Mouse (Mus musculus): ENCODE data around the gene Rcn3.
"Not testable (repeated sequence)": the region's sequence is repeated elsewhere in the genome, so short reads cannot be mapped to it uniquely, and the experiment has no call there.

Gene Rcn3

GRCm38 (mm10) chr7:45092048-45092447 lies at the start of gene Rcn3:
Gene Rcn3, minus strand, starts transcription at chr7:45092221.
- no peak for DNase-seq (ENCODE audit: extremely low read depth, insufficient read length, low spot score)

GRCm38 (mm10) chr7:45141319-45141718 lies 49.3 kb upstream of the Rcn3 start:
- DNase-seq (ENCODE audit: extremely low read depth, insufficient read length, low spot score): no peak

DNA sequence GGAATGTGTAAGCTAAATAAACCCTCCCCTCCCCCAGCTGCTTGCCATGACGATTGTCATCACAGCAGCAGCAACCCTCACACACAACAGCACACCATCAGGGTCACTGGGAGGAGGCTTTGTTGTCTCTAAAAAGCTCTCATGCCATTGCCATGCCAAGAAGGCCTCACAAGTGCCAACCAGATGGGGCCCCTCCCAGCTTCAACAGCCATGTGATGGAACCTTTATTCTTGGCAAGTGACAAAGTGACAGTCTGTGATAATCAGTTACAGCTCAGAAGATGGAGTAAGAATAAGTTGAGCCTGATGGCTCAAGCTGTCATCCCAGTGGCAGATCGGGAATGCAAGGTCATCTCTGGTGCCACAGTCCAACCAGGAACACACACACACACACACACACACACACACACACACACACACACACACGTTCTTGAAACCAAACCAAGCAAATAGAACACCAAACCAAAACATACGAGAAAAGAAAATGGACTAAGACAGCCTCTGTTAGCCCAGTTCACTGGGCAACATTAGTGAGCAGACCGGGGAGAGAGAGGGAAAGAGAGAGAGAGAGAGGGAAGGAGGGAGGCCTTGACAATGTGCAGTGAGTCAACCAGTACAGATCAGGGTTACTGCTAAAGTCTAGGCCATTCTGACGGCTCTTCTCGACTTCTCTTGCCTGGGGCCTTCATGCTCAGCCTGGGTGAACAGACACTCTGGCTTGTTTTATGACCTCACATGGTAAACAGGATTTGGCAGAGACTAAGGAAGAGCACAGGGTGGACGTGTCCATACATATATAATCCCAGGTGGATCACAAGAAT lies 48.1 kb upstream of the Rcn3 start:
- DNase-seq (ENCODE audit: extremely low read depth, insufficient read length, low spot score): no peak

DNA sequence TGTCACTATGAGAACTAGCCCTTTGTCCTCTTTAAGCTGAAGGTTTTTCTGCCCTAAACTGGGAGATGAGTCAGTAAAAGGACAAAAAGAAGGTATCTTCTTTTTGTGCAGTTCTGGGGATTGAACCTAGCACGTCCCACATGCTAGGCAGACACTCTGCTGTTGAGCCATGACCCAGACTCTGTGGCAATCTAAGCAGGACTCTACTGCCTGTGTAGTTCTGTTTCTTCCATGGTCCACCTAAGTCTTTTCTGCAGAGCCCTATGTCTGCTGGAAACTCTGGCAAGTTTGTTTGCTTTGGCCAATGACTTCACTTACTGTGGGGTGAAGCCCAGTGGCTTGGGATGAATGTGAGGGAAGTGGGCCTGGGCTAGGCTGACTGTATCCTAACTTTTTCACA lies 46.4 kb upstream of the Rcn3 start:
- no peak for DNase-seq (ENCODE audit: extremely low read depth, insufficient read length, low spot score)

- no peak for DNase-seq (ENCODE audit: extremely low read depth, insufficient read length, low spot score)
These were observed 45.4 kb upstream of the Rcn3 start for GRCm38 (mm10) chr7:45137171-45138006.

DNA sequence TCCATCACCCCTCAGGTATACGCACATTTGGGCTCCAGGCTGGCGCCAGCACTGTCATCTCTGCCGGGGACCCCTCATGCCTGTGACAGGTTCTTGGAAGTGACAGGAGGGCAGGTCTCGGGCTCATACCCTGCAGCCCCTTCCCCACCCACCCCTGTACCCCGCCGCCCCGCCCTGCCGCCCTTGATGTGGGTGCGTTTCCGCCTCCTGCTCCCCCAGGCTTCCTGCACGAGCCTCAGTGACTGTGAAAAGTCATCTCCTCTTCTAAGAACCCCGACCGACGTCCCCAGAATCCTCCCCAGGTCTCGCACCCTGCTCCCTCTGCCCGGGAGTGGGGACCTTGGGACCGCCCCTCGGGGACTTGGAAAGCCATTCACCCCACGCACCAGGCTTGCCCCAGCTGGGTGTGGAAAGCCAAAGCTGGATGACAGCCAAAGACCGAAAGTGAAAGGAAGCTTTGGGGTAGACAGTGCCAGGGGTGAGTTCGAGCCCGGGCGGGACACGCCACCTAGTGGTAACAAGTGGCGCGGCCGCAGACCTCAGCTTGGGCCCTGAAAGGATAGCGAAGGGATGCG lies 44.1 kb upstream of the Rcn3 start, which contains the start of the genes Gm45713 and Flt3l:
Gm45713 (minus strand) TSS at position 239 of the 575 bp plus-strand sequence.
Flt3l (minus strand) TSS at position 440 of the 575 bp plus-strand sequence.
- DNase-seq (ENCODE audit: extremely low read depth, insufficient read length, low spot score): peak; percentile 86

GRCm38 (mm10) chr7:45135370-45135769 lies 43.3 kb upstream of the Rcn3 start:
- no peak for DNase-seq (ENCODE audit: extremely low read depth, insufficient read length, low spot score)

GRCm38 (mm10) chr7:45134544-45135026 lies 42.6 kb upstream of the Rcn3 start:
- DNase-seq (ENCODE audit: extremely low read depth, insufficient read length, low spot score): peak; percentile 61

DNA sequence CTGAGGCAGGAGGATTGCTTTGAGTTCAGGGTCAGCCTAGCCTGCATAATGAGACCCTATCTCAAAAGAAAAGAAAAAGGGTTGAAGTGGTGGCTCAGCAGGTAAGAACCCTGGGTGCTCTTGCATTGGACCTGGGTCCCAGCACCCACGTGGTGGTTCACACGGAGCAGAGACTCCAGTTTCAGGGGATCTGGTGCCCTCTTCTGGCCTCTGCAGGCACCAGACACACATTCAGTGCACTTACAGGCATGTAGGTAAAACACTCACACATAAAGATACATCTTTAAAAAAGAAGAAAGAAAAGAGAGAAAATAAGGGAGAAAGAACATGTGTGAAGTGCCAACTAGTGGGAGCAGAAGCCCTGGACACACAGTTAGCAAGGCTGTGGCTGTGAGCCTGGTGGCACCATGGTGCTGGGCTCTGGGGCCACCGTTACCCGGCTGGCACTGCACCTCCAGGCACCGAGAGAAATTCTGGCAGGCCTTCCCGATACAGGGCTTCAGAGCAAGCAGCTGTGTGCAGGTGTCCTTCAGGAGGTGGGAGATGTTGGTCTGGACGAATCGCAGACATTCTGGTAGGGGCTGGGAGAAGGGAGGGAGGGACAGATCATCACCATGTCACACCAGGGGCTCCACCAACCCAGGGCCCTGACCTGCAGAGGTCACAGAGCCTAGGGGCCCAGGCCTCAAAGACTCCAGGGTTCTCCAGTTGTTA lies 41.6 kb upstream of the Rcn3 start:
- DNase-seq (ENCODE audit: extremely low read depth, insufficient read length, low spot score): no peak

GRCm38 (mm10) chr7:45131850-45132249 lies 39.8 kb upstream of the Rcn3 start:
- DNase-seq (ENCODE audit: extremely low read depth, insufficient read length, low spot score): no peak

DNA sequence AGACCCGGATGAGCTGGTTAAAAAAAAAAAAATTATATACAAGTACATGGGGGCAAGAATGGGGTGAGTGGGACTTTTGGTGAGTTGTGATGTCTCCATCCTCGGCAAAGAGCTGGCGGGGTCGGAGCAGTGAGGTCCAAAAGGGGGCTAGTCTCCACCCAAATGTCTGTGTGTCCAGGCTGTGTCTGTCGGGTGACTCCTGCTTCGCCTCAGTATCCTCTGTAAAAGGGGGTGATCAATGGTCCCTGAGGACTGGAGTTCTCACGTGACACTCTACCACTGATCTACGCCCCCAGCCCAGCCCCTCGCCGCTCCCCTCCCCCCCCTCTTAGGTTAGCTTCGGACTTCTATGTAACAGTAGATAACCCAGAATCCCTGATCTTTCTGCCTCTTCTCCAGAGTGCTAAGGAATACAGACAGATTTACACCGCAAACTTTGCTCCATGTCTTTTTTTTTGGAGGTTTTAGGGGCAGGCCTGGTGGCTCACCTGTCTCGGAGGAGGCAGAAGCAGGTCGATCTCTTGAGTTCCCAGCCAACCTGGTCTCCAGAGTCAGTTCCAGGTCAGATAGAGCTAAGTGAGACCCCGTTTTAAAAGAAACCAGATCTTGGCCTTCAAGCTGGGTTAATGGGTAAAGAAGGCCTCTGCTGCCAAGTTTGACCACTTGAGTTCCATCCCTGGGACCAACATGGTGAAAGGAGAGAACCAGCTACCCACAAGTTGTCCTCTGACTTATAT lies 37.9 kb upstream of the Rcn3 start:
- no peak for DNase-seq (ENCODE audit: extremely low read depth, insufficient read length, low spot score)

DNA sequence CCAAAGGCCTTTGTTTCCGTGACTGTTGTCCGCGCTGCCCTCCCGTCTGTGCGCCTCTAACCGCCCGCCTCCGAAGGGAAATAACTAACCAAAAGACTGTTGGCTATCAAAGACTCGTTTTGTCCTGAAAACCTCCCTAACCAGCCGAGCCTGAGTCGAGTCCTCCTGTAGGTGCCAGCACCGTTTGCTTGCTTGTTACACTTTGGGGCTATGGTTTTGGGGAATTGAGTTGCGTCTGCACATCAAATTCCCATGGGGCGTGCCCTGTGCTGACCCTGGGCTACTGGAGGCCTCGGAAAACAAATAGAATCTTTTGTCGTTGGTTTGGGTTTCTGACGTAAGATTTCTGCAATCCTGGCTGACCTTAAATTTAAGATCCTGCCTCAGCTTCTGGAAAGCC lies 37.3 kb upstream of the Rcn3 start:
- no peak for DNase-seq (ENCODE audit: extremely low read depth, insufficient read length, low spot score)

DNA sequence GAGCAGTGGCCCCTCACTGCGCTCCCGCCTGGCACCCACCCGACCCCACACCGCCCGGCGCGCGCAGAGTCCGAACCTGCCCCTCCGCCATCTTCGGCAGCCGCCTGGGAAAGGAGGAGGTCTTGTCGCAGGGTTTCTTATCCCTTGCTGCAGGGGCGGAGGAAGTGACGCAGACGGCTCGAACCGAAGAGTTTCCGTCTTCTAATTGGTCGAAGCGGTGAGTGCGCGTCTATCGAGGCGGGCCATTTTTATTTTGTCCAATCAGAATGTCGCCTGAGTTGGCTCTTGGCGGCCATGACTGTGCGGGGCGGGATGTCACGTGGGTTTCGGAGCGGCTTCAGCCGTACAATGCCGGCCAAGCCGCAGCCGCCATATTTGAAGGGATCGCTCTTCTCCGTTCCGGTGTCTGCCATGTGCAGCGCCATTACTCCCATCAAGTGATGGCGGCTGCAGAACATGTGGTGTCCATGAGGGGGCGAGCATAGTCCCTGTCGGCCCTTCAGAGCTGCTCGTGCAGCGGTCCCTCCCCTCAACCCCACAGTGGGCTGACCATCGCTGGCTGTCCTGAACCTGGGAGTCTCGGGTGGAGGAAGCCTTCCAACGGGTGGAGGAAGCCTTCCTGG lies 36.7 kb upstream of the Rcn3 start, which contains the start of gene Rpl13a:
Rpl13a (minus strand) TSS at position 138 of the 623 bp plus-strand sequence.
- peak; percentile 96 for DNase-seq (ENCODE audit: extremely low read depth, insufficient read length, low spot score)

- DNase-seq (ENCODE audit: extremely low read depth, insufficient read length, low spot score): no peak
These were observed 35.7 kb upstream of the Rcn3 start for GRCm38 (mm10) chr7:45127700-45128224.

- DNase-seq (ENCODE audit: extremely low read depth, insufficient read length, low spot score): peak; percentile 51
These were observed 35.1 kb upstream of the Rcn3 start for GRCm38 (mm10) chr7:45126844-45127699.

DNA sequence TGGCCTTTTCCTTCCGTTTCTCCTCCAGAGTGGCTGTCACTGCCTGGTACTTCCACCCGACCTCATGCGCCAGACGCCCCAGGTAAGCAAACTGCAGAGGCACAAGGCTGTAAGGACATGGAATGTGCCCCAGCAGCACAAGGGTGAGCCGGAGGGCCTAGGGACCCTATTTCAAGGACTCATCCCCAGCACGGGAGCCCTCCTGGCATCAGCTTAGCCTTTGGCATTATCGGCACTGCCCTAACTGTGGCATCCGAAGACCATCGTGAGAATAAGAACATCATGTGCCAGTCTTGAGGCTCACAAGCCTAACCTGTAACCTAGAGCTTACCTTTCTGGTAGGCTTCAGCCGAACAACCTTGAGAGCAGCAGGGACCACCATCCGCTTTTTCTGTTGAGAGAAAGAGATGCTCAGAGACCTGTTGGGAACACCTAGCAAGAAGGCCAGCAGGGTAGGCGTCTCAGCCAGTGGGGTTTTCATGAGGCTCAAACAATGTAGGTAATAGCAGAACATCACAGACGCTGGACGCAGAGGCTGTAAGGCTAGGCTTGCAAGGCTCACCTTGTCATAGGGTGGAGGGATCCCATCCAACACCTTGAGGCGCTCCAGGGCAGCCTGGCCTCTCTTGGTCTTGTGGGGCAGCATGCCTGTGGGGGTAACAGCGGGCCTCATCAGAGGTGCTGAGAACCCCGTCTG lies 34.3 kb upstream of the Rcn3 start:
- no peak for DNase-seq (ENCODE audit: extremely low read depth, insufficient read length, low spot score)

GRCm38 (mm10) chr7:45125649-45126048 lies 33.6 kb upstream of the Rcn3 start:
- DNase-seq (ENCODE audit: extremely low read depth, insufficient read length, low spot score): not testable (repeated sequence)
